Mouse (Mus musculus): ENCODE data around the gene Rinl.

The Rinl gene

GRCm38 (mm10) chr7:28823932-28824331, 35.2 kb downstream of the Rinl start:
- DNase-seq (ENCODE audit: low spot score), result no peak

DNA sequence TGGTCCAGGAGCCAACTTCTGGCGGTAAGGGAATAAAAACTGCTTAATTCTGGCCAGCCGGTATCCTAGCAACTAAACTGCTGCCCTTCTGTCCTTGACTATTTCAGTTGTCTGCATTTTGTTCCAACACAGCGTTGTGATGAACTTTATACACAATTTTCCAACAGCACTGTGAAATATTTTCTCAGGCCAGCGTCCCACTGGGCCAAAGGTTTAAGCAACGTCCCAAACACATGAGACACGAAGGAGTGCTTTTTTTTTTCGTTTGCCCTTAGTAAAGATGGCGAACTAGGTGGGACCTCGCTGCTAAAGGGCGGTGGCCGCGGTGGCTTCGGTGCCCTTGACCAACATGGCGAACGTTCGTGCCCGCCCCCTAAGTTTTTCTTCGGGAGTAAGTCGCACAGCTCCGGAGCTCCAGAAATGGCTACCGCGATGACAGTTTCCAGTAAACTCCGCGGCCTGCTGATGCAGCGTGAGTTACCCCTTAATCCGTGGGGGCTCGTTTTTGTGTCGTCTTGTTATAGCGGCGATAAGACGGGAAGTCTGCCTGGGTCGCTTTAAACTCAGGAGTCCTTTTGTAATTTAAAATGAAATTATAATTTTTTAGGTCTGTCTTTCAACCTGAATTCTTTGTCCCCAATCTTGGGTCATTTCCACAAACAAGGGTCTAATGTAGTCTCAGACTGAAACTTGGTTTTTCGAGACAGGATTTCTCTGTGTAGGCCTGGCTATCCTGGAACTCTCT, 36.3 kb downstream of the Rinl start, which contains the start of gene Ech1:
Gene Ech1, plus strand, starts transcription at position 277 of the 745 bp plus-strand sequence.
- DNase-seq (ENCODE audit: low spot score), result peak; percentile 55

- DNase-seq (ENCODE audit: low spot score), result no peak
Observed at GRCm38 (mm10) chr7:28825686-28826401, 37.1 kb downstream of the Rinl start.

- DNase-seq (ENCODE audit: low spot score), result no peak
Observed at GRCm38 (mm10) chr7:28826402-28826772, 37.6 kb downstream of the Rinl start.

GRCm38 (mm10) chr7:28827338-28827737, 38.6 kb downstream of the Rinl start:
- DNase-seq (ENCODE audit: low spot score), result peak; percentile 38

- DNase-seq (ENCODE audit: low spot score), result no peak
Observed at GRCm38 (mm10) chr7:28829821-28830220, 41.1 kb downstream of the Rinl start.

DNA sequence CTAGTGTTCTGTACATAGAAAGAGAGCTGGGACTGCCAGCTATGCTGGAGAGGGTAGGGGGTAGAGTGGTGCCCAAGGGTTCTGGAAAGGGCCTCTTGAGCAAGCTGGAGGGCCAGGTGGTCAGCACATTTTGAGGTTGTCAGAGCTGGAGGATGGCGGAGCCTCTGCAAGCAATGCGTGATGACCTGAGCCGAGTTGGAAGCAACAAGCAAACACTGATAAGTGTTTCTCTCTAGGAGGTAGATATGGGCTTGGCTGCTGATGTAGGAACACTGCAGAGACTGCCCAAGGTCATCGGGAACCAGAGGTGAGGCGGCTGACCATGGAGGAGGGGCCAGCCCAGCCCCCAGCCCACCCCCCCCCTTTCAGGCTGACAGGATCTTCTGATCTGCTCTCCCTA, 42.2 kb downstream of the Rinl start:
- no peak for DNase-seq (ENCODE audit: low spot score)

GRCm38 (mm10) chr7:28831411-28832125, 42.8 kb downstream of the Rinl start:
- no peak for DNase-seq (ENCODE audit: low spot score)

- DNase-seq (ENCODE audit: low spot score), result no peak
Observed at GRCm38 (mm10) chr7:28832137-28832536, 43.4 kb downstream of the Rinl start.

GRCm38 (mm10) chr7:28833723-28834347, 45.1 kb downstream of the Rinl start, which contains the start of gene Lgals4:
TSS of gene Lgals4 (plus strand) at chr7:28833854.
- DNase-seq (ENCODE audit: low spot score), result no peak

DNA sequence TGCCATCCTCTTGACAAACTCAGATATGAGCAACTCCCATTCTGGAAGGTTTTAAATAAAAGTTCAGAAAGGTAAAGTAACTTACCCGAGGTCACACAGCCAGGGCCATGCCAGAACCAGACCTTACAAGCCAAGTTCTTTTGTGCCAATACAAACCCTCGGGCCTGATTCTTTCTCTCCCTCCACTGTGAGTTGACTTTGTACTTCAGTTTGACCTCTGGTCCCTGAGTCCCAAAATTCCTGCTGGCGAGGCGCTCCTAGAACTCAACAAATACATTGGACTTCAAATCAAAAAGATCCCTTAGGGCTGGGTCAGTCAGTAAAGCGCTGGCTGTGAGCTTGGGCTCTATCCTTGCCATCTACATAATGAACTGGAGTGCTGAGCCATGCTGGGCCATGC, 48.2 kb downstream of the Rinl start:
- DNase-seq (ENCODE audit: low spot score), result no peak

GRCm38 (mm10) chr7:28838331-28838730, 49.6 kb downstream of the Rinl start:
- no peak for DNase-seq (ENCODE audit: low spot score)

GRCm38 (mm10) chr7:28847273-28847672, 58.5 kb downstream of the Rinl start:
- DNase-seq (ENCODE audit: low spot score), result no peak

All from layer of hippocampus, adult 9-10 months (tissue).